ENCODE assay signal across 8 mouse cellular contexts in the genomic region with DNA sequence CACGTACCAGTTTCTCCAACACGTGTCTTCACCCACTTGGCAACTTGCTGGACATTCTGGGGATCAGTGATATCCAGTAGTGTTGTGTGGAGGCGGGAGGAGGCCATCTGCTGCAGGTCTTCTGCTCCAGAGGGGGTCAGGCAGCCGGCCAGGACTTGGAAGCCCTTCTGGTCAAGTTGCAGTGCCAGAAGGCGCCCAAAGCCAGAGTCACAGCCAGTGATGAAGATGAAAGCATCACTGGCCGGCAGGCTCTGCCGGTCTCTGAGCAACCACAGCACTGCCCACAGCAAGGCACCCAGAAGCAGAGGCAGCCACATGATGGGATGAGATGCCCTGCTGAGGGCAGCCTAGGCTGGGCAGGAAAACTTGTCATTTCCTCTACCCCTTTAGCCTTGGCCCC. TPM values are rescaled to one million over a fixed set of nuclear protein-coding genes. Genes with fewer than 3 reads are reported as not detected.
DNase-seq lines count a peak whose midpoint lies in the region; ATAC-seq and TF ChIP-seq lines count a peak whose summit lies in the region.

No protein-coding gene starts in this region.

- no peaks in the 10 kb centered on the region for H3K36me3 ChIP-seq in thymus, adult 2 months (ENCODE audit: control insufficient read depth, insufficient read depth, low read length)

- ATAC-seq in cerebellum, adult (ENCODE audit: insufficient number of reproducible peaks, low FRiP score, low TSS enrichment), result peak; percentile 59

- 81% methylated on average over 7 of the region's 7 CpGs for WGBS in thymus, adult 2 months

- TF ChIP-seq CTCF in left cerebral cortex, adult 2 months (IDR thresholded peaks at IDR 0.05), result no peak
- TF ChIP-seq CTCF in gastrocnemius, adult 2 months (IDR thresholded peaks at IDR 0.05), result no peak
- no peak for TF ChIP-seq CTCF in thymus, adult 2 months (IDR thresholded peaks at IDR 0.05; ENCODE audit: borderline replicate concordance, control insufficient read depth, extremely low read depth, insufficient read depth, low read length, poor library complexity)

- TF ChIP-seq POLR2A in thymus, adult 2 months (IDR thresholded peaks at IDR 0.05; ENCODE audit: control insufficient read depth, extremely low read depth, insufficient read depth, low read length, poor library complexity), result no peak

- no peaks in the 10 kb centered on the region for H3K27me3 ChIP-seq in thymus, adult 2 months (ENCODE audit: control insufficient read depth, insufficient read depth, low read length)

- peak overlapping the region; percentile 56 for H3K27ac ChIP-seq in left cerebral cortex, adult 2 months
- peak overlapping the region; percentile 100 for H3K27ac ChIP-seq in gastrocnemius, adult 2 months
- H3K27ac ChIP-seq in thymus, adult 2 months (ENCODE audit: control insufficient read depth, insufficient read depth, low read length), result no peak overlapping the region

- no peak for DNase-seq in left cerebral cortex, adult 2 months (ENCODE audit: extremely low spot score in 1 of 2, low spot score in 2 of 2)
- no peak for DNase-seq in left cerebral cortex, adult 9 months (ENCODE audit: low spot score in 2 of 2)
- DNase-seq in gastrocnemius, adult 2 months, result peak; percentile 89
- DNase-seq in kidney, postnatal 10 days, result peak; percentile 56
- no peak for DNase-seq in thymus, adult 2 months
- no peak for DNase-seq in ovary, postnatal 36 days (ENCODE audit: low spot score)
- DNase-seq in natural killer cell, adult 2 months (ENCODE audit: low spot score in 2 of 2), result no peak

- intact Hi-C loops in left cerebral cortex, adult 2 months (cut with DNase I), result no loop called here
- intact Hi-C loops in gastrocnemius, adult 2 months (cut with DNase I), result no loop called here

- H3K4me1 ChIP-seq in thymus, adult 2 months (replicated peaks; ENCODE audit: control insufficient read depth, insufficient read depth, low read length), result peaks cover 9% of the 10 kb centered on the region

- no peak overlapping the region for H3K4me3 ChIP-seq in left cerebral cortex, adult 2 months
- peak overlapping the region; percentile 20 for H3K4me3 ChIP-seq in gastrocnemius, adult 2 months
- H3K4me3 ChIP-seq in thymus, adult 2 months (ENCODE audit: control insufficient read depth, insufficient read depth, low read length), result no peak overlapping the region

RNA-seq across cellular contexts. Expression of gene Rdh5, which starts 4.4 kb away (rescaled TPM):
- 1 to 10 TPM; 6.5 to 7.4 TPM for total RNA-seq in left cerebral cortex, adult 2 months (2021)
- 1 to 10 TPM; 5.1 to 5.2 TPM for total RNA-seq in gastrocnemius, adult 2 months (2021)
- polyA plus RNA-seq in thymus, adult 2 months (2012; rRNA removed), result 14.0 and 21.8 TPM in 2 replicates

RNA-seq across cellular contexts. Expression of gene Bloc1s1, which starts 5.6 kb away (rescaled TPM):
- 10 to 100 TPM; 78.8 to 80.8 TPM for total RNA-seq in left cerebral cortex, adult 2 months (2021)
- total RNA-seq in gastrocnemius, adult 2 months (2021), result 100 to 1,000 TPM; 137 to 169 TPM
- 137 and 173 TPM in 2 replicates for polyA plus RNA-seq in thymus, adult 2 months (2012; rRNA removed)

RNA-seq across cellular contexts. Expression of gene Itga7, which starts 15.4 kb away (rescaled TPM):
- 10 to 100 TPM; 13.2 to 16.3 TPM for total RNA-seq in left cerebral cortex, adult 2 months (2021)
- 10 to 100 TPM; 58.4 to 72.9 TPM for total RNA-seq in gastrocnemius, adult 2 months (2021)
- polyA plus RNA-seq in thymus, adult 2 months (2012; rRNA removed), result 5.9 and 14.5 TPM in 2 replicates

RNA-seq across cellular contexts. Expression of gene Cd63, which starts 17.5 kb away (rescaled TPM):
- 10 to 100 TPM; 63.7 to 73.3 TPM for total RNA-seq in left cerebral cortex, adult 2 months (2021)
- 100 to 1,000 TPM; 124 to 132 TPM for total RNA-seq in gastrocnemius, adult 2 months (2021)
- 43.9 and 62.1 TPM in 2 replicates for polyA plus RNA-seq in thymus, adult 2 months (2012; rRNA removed)

RNA-seq across cellular contexts. Expression of gene Gdf11, which starts 26.7 kb away (rescaled TPM):
- total RNA-seq in left cerebral cortex, adult 2 months (2021), result 10 to 100 TPM; 13.1 to 15.3 TPM
- total RNA-seq in gastrocnemius, adult 2 months (2021), result 1 to 10 TPM; 4.8 to 5.2 TPM
- 5.6 and 5.8 TPM in 2 replicates for polyA plus RNA-seq in thymus, adult 2 months (2012; rRNA removed)

Comparison
In these comparisons a context has a peak if more than half of its experiments do, and no peak if none do; other contexts are left out.
1. DNase-seq: peak in gastrocnemius, adult 2 months (single experiment) and kidney, postnatal 10 days (single experiment); none in left cerebral cortex, adult 2 months (0 of 2), left cerebral cortex, adult 9 months (0 of 2), thymus, adult 2 months (single experiment), ovary, postnatal 36 days (single experiment) and natural killer cell, adult 2 months (0 of 2).